Mouse (Mus musculus) small intestine, adult 2 months (tissue): ENCODE measurements around the gene Slc22a2. TPM values are rescaled to one million over a fixed set of nuclear protein-coding genes. Genes with fewer than 3 reads are reported as not detected.
"Not testable (repeated sequence)": the region's sequence is repeated elsewhere in the genome, so short reads cannot be mapped to it uniquely, and the experiment has no call there.

Experiments used
- H3K27ac ChIP-seq: fragments of 200-500 bp; 2 replicates; pipeline ENCODE4 v1.5.1; 2012; ENCODE audit warnings: low read depth, low read length, control low read depth, inconsistent platforms; ENCODE audit not compliant: insufficient read depth
- H3K27me3 ChIP-seq: fragments of 200-500 bp; 2 replicates; pipeline ENCODE4 v1.6.1; 2012; ENCODE audit warnings: mild to moderate bottlenecking, moderate library complexity, low read length, inconsistent platforms; ENCODE audit not compliant: control insufficient read depth, insufficient read depth
- H3K36me3 ChIP-seq: fragments of 200-500 bp; 2 replicates; pipeline ENCODE4 v1.6.1; 2012; ENCODE audit warnings: mild to moderate bottlenecking, low read length, control low read depth, inconsistent platforms; ENCODE audit not compliant: control insufficient read depth, insufficient read depth
- H3K4me1 ChIP-seq: fragments of 200-500 bp; 2 replicates; pipeline ENCODE4 v1.6.1; 2012; ENCODE audit warnings: low read length, inconsistent platforms, mixed read lengths; ENCODE audit not compliant: control insufficient read depth, insufficient read depth, insufficient read length
- H3K4me3 ChIP-seq: fragments of 200-500 bp; 2 replicates; pipeline ENCODE4 v1.5.1; 2012; ENCODE audit warnings: low read depth, mild to moderate bottlenecking, control low read depth, inconsistent platforms, low read length, moderate library complexity
- CTCF ChIP-seq: fragments of 200-500 bp; IDR thresholded peaks from 2 replicates; pipeline ENCODE4 v1.5.1; 2012; ENCODE audit warnings: low read depth, mild to moderate bottlenecking, control low read depth, inconsistent platforms, low read length, moderate library complexity, mixed read lengths; ENCODE audit not compliant: insufficient replicate concordance, insufficient read length; ENCODE audit errors: extremely low read depth
- POLR2A ChIP-seq: fragments of 200-500 bp; IDR thresholded peaks from 2 replicates; pipeline ENCODE4 v1.6.1; 2012; ENCODE audit warnings: low read depth, mild to moderate bottlenecking, control low read depth, inconsistent platforms, low read length, moderate library complexity
- WGBS: fragments of 180-500 bp; shearing (Covaris S2); methylation state at CpG from one replicate; pipeline ENCODE4 v1.1.7; 2018; 5-methylcytosine and 5-hydroxymethylcytosine counted together
- polyA plus RNA-seq: library from polyadenylated mRNA; depleted of rRNA; stranded (reverse); fragments of >200 nt; gene quantifications from 2 replicates; pipeline ENCODE4 v1.2.3, GENCODE M21; 2012; rRNA removed

The Slc22a2 gene
- 0.13 TPM in 1 of 2 replicates, not detected in the other for polyA plus RNA-seq

GRCm38 (mm10) chr17:12583991-12584390 is at the start of gene Slc22a2:
Gene Slc22a2 (plus strand): TSS chr17:12584132.
- Histone ChIP-seq H3K4me3 (no peak within 1 kb of the TSS), H3K4me1 (no peaks in the 10 kb centered on the region), H3K27me3 (no peaks in the 10 kb centered on the region), H3K27ac (no peak within 1 kb of the TSS), H3K36me3 (no peaks in the 10 kb centered on the region)
- TF ChIP-seq CTCF (no peak), POLR2A (no peak)
- 66% methylated on average over 10 of the region's 10 CpGs for WGBS

GRCm38 (mm10) chr17:12534353-12535145 is 49.4 kb upstream of the Slc22a2 start:
- Histone ChIP-seq H3K27me3 (no peaks in the 10 kb centered on the region), H3K4me1 (no peaks in the 10 kb centered on the region), H3K27ac (no peak overlapping the region), H3K36me3 (no peaks in the 10 kb centered on the region), H3K4me3 (no peak overlapping the region)
- TF ChIP-seq POLR2A, result no peak
- TF ChIP-seq CTCF, result peak; percentile 78; the same call in 1 of the 2 replicates
- 54% methylated on average over 13 of the region's 13 CpGs for WGBS

- H3K4me1 ChIP-seq, result no peaks in the 10 kb centered on the region
- TF ChIP-seq CTCF, result no peak
- no peak for TF ChIP-seq POLR2A
- WGBS, result 75% methylated on average over 4 of the region's 4 CpGs
- no peaks in the 10 kb centered on the region for H3K27me3 ChIP-seq
- no peak overlapping the region for H3K27ac ChIP-seq
- H3K36me3 ChIP-seq, result no peaks in the 10 kb centered on the region
- no peak overlapping the region for H3K4me3 ChIP-seq
Measured at GRCm38 (mm10) chr17:12562215-12562614, 21.7 kb upstream of the Slc22a2 start.

GRCm38 (mm10) chr17:12564481-12565000 is 19.4 kb upstream of the Slc22a2 start:
- H3K27ac ChIP-seq, H3K36me3 ChIP-seq, H3K27me3 ChIP-seq, H3K4me1 ChIP-seq, H3K4me3 ChIP-seq: not testable (repeated sequence)
- 89% methylated on average over 6 of the region's 6 CpGs for WGBS

- Histone ChIP-seq H3K36me3 (no peaks in the 10 kb centered on the region), H3K27me3 (no peaks in the 10 kb centered on the region), H3K27ac (no peak overlapping the region), H3K4me3 (no peak overlapping the region), H3K4me1 (no peaks in the 10 kb centered on the region)
- no peak for TF ChIP-seq CTCF
- TF ChIP-seq POLR2A, result no peak
- WGBS, result 88% methylated on average over 6 of the region's 6 CpGs
Measured at GRCm38 (mm10) chr17:12565443-12565842, 18.5 kb upstream of the Slc22a2 start.

GRCm38 (mm10) chr17:12571316-12571715 is 12.6 kb upstream of the Slc22a2 start:
- WGBS, result 50% methylated on average over 6 of the region's 6 CpGs
- peaks cover 5% of the 10 kb centered on the region; the same call in 1 of the 2 replicates for H3K4me1 ChIP-seq
- no peak for TF ChIP-seq POLR2A
- no peak for TF ChIP-seq CTCF

GRCm38 (mm10) chr17:12571924-12572463 is 11.9 kb upstream of the Slc22a2 start:
- Histone ChIP-seq H3K4me1 (peaks cover 5% of the 10 kb centered on the region; the same call in 1 of the 2 replicates), H3K4me3 (no peak overlapping the region), H3K27ac (no peak overlapping the region), H3K36me3 (no peaks in the 10 kb centered on the region), H3K27me3 (no peaks in the 10 kb centered on the region)
- TF ChIP-seq POLR2A (no peak), CTCF (no peak)
- 23% methylated on average over 9 of the region's 9 CpGs for WGBS

More at GRCm38 (mm10) chr17:12571316-12571715, 12.6 kb upstream of the Slc22a2 start:
- H3K27me3 ChIP-seq, result no peaks in the 10 kb centered on the region
- no peaks in the 10 kb centered on the region for H3K36me3 ChIP-seq
- no peak overlapping the region for H3K4me3 ChIP-seq
- H3K27ac ChIP-seq, result no peak overlapping the region
